Mouse (Mus musculus): ENCODE results near the gene Ttll11.
A peak's percentile ranks its signal among the peaks of the same experiment; 100 is the strongest.

Gene Ttll11

GRCm38 (mm10) chr2:35899712-35900111, 80.0 kb downstream of the Ttll11 start:
- DNase-seq (ENCODE audit: low read depth) = no peak

GRCm38 (mm10) chr2:35899135-35899474, 80.6 kb downstream of the Ttll11 start:
- DNase-seq (ENCODE audit: low read depth) = no peak

GRCm38 (mm10) chr2:35898425-35899134, 81.1 kb downstream of the Ttll11 start:
- no peak for DNase-seq (ENCODE audit: low read depth)

DNA sequence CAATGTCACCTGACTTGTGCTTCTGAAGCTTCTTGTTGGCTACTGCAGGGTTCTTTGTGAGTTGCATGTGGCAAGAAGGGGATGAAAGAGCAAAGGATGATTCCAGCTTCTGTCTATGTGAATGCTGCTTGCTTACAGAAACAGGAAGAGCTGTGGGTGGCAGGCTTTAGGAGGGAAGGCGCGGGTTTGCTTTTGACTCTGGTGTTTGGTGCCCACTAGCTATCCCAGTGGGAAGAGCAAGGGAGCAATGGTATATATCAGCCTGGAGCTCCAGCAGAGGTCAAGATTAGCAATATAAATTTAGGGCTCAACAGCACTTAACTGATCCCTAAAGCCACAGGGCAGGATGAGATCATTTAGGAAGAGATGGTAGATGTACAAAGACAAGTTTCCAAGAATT, 82.6 kb downstream of the Ttll11 start:
- no peak for DNase-seq (ENCODE audit: low read depth)

- DNase-seq (ENCODE audit: low read depth) = no peak
Observed at GRCm38 (mm10) chr2:35894512-35894911, 85.2 kb downstream of the Ttll11 start.

GRCm38 (mm10) chr2:35890635-35891034, 89.1 kb downstream of the Ttll11 start:
- no peak for DNase-seq (ENCODE audit: low read depth)

DNA sequence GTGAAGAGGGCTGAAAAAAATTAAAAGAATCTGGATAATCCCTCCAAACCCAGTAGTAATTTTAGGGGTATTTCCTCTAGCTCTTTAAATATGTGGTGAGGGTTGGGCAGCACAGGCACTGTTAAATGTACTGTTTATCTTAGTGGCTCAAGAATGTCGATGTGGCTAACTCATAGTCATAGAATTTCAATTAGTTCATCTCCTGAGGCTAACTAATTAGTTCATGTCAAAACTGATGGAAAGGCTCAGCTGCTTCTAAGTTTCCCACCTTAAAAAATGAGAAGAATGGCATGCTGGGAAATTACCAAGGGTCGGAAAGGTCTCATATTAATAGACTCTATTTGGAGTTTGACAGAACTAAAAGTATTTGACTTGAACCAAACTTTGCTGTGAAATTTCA, 89.9 kb downstream of the Ttll11 start:
- no peak for DNase-seq (ENCODE audit: low read depth)

GRCm38 (mm10) chr2:35884296-35884695, 95.4 kb downstream of the Ttll11 start:
- no peak for DNase-seq (ENCODE audit: low read depth)

- no peak for DNase-seq (ENCODE audit: low read depth)
Observed at GRCm38 (mm10) chr2:35882336-35882987, 97.3 kb downstream of the Ttll11 start.

DNA sequence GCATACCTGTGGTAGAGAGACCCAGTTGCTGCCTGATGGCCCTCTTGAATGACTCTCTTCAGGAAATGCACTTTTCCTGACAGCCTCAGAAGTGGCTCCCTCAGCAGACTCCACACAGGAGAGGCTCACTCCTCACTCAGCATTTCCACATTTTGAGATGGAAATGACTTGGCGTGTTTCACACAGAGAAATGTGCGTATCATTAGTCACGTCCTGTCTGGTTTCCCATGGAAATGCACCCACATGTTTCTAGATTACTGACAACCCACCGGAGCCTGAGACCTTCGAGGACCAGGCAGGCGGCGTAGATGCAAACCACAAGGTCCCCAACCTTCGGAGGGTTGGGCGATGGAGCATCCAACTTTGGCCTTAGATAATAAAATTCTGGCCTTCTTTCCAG, 97.8 kb downstream of the Ttll11 start:
- DNase-seq (ENCODE audit: low read depth) = no peak

GRCm38 (mm10) chr2:35880362-35880761, 99.4 kb downstream of the Ttll11 start:
- no peak for DNase-seq (ENCODE audit: low read depth)

DNA sequence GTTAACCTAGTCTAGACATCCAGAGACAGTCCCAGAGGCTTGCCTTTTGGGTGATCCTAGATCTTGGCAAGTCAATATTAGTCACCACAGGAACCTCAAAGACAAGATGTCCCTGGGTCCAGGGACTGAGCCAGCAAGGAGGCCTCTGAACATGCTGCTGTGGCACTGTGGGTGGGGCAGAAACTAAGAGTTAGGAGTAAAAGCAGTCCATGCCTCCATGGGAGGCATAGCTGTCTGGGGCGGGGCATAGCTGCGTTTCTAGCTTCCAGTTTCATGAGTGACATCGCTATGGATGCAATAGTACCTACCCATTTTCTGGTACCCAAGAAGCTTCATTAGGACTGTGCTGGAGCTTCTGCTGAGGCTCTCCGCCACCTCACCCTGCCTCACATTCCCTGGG, 99.8 kb downstream of the Ttll11 start:
- no peak for DNase-seq (ENCODE audit: low read depth)

- DNase-seq (ENCODE audit: low read depth) = no peak
Observed at GRCm38 (mm10) chr2:35878506-35878905, 101.2 kb downstream of the Ttll11 start.

DNA sequence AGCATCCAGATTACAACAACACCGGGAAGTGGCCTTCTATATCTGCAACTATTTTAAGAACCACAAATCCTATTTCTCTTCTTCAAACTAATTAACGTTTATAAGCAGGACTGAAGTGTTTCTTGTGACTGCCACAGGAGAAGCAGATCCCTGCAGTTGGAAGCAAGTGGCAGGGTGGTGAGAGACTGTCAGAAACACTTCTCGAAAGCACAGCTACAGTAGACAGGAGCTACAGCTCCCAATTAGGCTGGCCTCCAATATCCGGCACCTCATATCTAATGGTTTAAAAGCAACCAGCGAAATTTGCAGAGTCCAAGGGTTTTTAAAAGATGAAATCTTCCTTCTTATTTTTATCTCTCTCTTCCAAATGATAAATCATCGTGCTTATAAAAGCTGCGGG, 104.1 kb downstream of the Ttll11 start:
- DNase-seq (ENCODE audit: low read depth) = no peak

DNA sequence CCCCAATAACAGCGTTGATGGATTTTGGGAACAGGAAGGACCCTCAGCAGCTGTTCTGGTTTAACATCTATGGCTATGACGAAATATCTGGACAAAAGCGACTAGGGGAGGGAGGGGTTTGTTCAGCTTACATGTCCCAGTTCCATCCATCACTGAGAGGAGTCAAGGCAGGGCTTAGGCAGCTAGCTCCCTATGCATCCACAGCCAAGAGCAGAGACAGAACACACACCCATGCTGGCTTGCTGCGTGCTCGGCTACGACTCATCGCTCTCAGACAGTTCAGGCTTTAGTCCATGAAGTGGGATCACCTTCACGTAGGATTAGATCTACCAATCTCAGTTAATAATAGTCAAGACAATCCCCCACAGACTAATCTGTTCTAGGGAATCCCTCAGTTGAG, 105.3 kb downstream of the Ttll11 start:
- DNase-seq (ENCODE audit: low read depth) = no peak

DNA sequence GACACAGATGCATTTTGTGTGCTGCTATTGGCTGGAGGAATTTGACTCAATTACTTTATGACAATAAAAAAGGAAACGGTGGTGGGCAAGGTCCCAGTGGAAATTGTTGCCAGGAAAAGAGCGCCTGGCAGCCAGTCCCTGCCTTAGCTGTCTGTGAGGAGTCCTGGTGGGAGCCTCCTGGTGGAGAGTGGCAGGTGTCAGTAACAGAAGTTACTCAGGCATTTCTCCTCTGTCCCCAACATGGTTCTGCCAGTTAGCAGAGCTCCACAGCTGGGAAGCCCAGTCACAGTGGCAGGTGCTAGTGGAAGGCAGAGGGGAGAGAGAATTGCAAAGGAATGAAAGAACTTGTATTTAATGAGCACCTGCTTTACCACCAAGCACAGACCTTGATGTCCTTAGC, 110.5 kb downstream of the Ttll11 start:
- DNase-seq (ENCODE audit: low read depth) = no peak

GRCm38 (mm10) chr2:35863284-35863683, 116.4 kb downstream of the Ttll11 start:
- no peak for DNase-seq (ENCODE audit: low read depth)

GRCm38 (mm10) chr2:35861185-35861584, 118.5 kb downstream of the Ttll11 start:
- DNase-seq (ENCODE audit: low read depth) = no peak

DNA sequence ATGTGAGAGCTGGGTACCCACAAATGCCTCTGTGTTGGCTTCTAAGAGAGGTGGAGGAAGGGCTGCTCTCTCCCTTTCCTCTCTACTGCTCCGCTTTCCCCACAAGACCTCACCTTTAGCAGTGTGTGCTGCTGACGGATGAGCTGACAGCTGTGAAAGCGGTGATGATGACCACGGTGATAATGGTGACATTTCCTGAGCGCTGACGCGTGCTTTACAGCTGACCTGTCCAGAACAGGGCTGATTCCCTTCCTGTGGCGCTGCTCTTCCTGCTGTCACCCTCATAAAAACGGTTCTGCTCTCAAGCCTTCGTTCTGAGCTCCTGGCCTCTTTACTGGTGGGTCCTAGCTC, 119.3 kb downstream of the Ttll11 start:
- DNase-seq (ENCODE audit: low read depth) = no peak

GRCm38 (mm10) chr2:35859708-35860393, 119.9 kb downstream of the Ttll11 start:
- DNase-seq (ENCODE audit: low read depth) = no peak

DNA sequence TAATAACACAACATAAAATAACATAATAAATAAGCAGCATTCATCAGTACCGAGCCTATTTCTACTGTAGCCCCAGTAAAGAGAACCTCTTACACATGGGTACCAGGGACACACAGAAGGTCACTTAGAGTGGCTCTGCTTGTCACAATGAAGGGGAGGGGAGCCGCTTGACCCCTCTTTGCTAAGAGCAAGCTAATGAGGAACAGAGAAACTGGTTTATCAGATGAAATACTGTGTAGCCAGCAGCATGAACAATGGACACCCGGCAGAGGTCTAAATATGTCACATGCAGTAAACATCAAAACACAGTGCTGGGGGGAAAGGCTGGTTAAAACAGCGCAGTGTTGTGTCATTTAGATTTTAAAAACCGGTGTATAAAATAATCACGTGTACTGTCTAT, 121.4 kb downstream of the Ttll11 start:
- DNase-seq (ENCODE audit: low read depth) = no peak

GRCm38 (mm10) chr2:35856901-35857300, 122.8 kb downstream of the Ttll11 start:
- no peak for DNase-seq (ENCODE audit: low read depth)

GRCm38 (mm10) chr2:35854877-35855276, 124.8 kb downstream of the Ttll11 start:
- peak; percentile 9 for DNase-seq (ENCODE audit: low read depth)

- no peak for DNase-seq (ENCODE audit: low read depth)
Observed at GRCm38 (mm10) chr2:35852971-35853370, 126.7 kb downstream of the Ttll11 start.

Data from induced T-regulatory cell, adult 2 months (primary cell).